Mouse (Mus musculus) urinary bladder, postnatal 36 days (tissue): ENCODE measurements at regions not wholly inside any gene's neighbourhood (a gene's known extent, or its start where the extent isn't known, plus 50 kb on each side); places are given as distances from the start of the nearest gene placed in this dataset.

Experiments used
- DNase-seq, 2 experiments: peaks; one replicate each; pipeline ENCODE4 v3.0.0; 2022; ENCODE audit warnings: low spot score in 2 of 2, mixed read lengths in 1 of 2

GRCm38 (mm10) chr8:10825192-10825926 is 182.9 kb downstream of the Irs2 start:
- peak in 1 of 2 experiments; percentile 31 for DNase-seq

DNA sequence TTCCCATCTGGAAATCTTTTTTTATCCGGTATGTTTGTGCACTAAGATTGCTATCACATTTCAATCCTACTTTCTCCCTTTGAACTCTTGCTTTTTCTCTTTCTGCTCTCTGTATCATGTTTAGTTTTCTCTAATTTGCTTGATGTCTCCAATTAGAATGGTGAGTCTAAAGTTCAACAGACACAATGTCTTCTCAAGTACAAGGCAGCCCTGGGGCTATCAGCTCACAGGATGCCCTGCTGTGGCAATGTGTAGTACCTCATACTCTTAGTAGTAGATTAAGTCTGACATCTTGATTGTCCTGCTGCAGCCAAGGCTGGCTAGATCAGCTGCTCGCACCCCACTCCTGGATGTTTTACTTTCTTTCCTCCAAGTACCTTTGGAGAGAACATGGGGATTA is 186.4 kb downstream of the Irs2 start:
- DNase-seq = no peak

- DNase-seq = no peak
Measured at GRCm38 (mm10) chr8:10814499-10814898, 193.8 kb downstream of the Irs2 start.

GRCm38 (mm10) chr8:10812060-10812670 is 196.1 kb downstream of the Irs2 start:
- peak in 1 of 2 experiments; percentile 38 for DNase-seq

- no peak for DNase-seq
Measured at GRCm38 (mm10) chr8:10807040-10807439, 201.2 kb downstream of the Irs2 start.

DNA sequence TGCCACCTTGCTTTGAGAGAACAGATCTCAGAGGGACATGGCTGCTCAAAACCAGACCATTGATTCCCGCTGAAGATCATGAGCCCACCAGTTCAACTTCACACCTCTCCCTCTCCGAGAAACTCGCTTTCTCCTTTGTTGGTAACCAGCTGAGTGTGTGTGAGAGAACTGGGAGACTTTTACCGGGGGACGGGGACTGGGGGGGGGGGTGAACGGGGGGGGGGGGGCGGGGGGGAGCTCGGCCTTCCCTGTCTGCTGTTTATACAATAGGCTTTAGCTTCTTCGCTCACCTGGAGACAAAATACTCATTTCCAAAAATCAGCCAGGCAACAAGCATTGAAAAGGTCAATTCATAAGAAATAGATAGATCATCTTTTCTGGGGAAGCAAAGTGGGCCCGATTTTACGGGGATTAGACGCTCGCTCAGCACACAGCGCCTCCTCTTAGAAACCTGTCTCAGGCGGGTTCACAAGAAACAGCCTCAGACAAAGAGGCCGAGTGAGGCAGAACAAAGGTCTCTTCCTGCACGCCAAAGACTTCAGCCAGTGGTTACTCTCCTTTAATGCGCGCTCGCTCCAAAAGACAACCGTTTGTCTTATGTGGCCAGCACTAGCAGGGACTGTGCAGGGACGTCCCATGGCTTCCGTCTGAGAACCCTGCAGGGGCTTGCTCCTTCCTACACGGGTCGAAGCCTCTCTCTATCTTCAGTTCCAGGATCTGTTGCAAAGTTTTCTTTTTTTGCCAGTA is 202.7 kb downstream of the Irs2 start:
- no peak for DNase-seq

GRCm38 (mm10) chr8:10804974-10805373 is 203.3 kb downstream of the Irs2 start:
- DNase-seq = no peak

DNA sequence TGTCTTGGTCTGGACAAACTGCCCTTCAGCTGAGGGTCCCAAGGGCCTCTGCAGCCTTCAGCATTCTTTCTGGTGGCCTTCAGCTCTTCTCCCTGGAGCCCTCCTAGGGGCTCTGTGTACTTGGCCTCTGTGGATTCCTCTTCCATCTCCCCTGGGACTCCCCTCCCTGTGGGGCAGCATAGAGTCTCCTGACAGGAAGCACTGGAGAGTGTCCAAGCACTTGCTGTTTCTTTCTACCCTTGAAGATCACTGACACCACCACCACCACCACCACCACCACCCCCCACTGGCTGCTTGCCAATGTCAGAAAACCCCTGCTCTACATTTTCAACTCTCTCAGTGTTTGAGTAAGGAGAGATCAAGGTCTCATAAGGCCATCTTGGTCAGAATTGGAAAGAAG is 206.3 kb downstream of the Irs2 start:
- no peak for DNase-seq

GRCm38 (mm10) chr8:10801580-10801979 is 206.7 kb downstream of the Irs2 start:
- DNase-seq = no peak

DNA sequence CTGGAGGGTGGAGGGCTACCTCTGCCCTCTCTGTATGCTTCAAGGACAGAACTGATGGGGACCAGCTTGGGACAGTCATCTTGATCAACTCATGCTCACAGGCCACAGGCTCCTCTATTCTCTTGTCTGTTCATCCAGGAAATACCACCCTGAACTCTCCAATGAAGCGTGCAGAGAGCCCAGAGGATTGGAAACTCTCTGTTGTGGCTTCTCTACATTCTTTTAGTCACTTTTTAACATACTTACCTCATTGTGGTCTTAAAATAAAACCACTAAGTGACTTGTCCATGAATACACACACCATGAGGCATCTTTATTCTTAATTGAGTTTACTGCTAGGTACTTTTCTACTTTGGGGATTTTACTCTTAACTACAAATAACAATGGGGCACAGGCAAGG is 209.8 kb downstream of the Irs2 start:
- no peak for DNase-seq

- DNase-seq = no peak
Measured at GRCm38 (mm10) chr8:10794367-10795189, 213.7 kb downstream of the Irs2 start.

- no peak for DNase-seq
Measured at GRCm38 (mm10) chr8:10793670-10794366, 214.4 kb downstream of the Irs2 start.

DNA sequence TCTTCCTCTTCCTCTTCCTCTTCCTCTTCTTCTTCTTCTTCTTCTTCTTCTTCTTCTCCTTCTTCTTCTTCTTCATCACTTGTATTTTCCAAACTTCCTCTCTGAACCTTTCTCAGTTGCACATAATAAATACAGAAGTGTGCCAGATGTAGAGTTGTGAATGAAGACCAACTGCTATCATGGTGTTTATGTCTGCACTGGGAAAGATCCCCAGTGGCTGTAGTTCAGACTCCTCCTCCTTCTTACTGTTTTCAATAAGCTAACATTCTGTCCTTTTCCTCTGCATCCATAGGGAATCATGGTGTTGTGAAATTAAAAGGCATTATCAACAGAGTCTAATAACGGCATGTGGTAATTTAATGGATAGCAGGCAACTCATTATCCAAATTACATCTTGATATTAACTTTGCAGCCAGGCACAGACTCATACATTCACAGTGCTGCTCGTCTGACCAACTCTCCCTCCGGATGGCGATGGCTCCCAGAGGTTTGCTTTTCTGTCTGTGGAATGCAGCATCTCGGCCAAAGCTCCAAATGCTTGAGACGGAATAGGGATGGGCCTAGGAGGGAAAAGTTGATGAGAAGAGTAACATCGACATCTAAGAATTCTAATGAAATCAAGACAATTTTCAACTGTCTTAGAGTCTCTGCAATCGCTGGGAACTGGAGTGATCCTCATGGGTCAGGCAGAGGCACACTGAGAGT is 219.6 kb downstream of the Irs2 start:
- DNase-seq = no peak

DNA sequence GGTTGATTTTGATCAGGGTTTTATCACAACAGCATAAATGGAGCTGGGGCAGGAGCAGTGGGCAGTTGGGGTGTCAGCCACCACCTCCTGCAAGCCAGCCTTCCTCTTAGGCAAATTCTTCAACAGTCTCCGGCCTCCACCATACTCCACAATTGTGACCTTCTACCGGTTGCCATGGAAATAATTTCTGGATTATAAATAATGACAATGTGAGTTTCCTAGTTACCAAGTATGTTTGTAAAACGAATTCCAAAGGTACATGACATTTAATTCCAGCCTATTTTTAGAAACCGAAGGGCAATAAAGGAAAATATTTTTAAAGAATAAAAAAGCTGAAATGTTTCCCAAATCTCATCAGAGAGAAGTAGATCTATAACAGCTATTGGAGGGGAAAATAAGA is 222.5 kb downstream of the Irs2 start:
- DNase-seq = no peak

GRCm38 (mm10) chr8:10785311-10785710 is 222.9 kb downstream of the Irs2 start:
- no peak for DNase-seq

DNA sequence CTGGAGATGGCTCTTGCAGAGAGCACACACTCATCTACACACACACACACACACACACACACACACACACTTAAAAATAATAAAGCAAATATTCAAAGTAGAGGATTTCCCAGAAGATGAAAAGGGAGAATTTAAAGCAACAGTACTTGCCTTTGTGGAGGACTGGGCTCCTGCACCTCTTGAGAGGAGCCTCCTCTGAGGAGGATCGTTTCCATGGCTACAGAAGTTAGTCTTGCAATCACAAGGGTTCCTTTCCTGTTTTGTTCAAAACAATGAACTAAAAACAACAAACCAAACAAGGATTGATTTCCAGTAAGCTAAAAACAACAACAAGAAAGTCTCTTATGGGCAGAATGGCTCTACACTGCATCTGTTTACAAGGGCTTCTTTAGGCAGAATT is 223.8 kb downstream of the Irs2 start:
- DNase-seq = no peak

DNA sequence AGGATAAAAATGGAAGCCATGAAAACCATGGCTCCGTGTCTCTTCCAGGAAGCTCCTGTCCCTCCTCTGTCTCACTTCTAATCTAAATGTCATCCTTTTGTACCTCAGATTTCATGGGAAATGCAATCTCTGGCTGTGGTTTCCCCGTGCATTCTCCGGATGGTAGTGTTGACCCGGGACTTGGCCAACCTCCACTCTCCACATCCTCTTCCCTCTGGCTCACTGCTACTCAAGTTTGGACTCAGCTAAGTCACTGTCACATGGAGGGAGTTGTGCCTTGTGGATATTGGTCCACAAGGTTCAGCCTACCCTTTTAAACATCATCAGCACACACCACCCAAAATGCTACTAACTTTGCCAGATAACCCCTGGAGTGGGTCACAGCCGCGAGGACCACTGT is 226.4 kb downstream of the Irs2 start:
- no peak for DNase-seq

- DNase-seq = no peak
Measured at GRCm38 (mm10) chr8:10779636-10780035, 228.6 kb downstream of the Irs2 start.

DNA sequence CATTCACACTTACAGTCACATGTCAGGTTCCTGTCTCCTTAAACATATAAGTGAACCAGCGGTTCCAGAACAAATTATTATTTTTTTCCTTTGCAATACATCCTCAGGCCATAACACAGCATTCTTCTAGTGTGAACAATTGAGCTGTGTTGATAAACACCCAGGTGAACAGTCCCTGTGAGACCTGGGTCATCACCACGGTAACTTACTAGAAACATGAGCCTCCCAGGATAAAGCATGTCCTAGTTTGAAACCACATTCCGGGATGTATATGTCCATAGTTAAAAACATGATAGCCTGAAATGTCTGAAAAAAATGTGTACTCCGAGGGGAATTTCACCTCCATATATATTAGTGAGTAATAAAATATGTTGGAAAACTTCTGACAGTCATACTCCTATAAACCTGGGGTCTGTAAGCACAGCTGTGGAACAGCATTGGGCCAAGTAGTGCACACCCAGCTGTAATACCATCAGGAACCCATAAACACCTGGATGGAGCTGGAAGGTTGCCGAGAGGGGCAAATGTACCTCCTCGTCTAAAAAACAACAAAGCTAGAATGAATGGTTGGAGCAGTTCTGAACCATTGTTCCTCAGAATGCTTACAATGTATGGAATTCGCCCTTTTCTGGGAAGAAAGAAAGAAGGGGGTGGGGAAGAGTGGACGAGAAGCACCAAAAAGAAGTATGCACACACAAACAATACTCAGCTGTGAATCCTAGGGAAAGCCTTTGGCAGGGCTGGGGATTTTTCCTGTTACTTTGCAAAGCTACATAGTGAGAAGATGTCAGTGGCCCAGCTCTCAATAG is 232.9 kb downstream of the Irs2 start:
- no peak for DNase-seq

GRCm38 (mm10) chr8:10774778-10775177 is 233.5 kb downstream of the Irs2 start:
- DNase-seq = no peak
